Mouse (Mus musculus): ENCODE measurements around the gene Smyd3. TPM values are rescaled to one million over a fixed set of nuclear protein-coding genes. Genes with fewer than 3 reads are reported as not detected.
A peak's percentile ranks its signal among the peaks of the same experiment; 100 is the strongest.

Smyd3 gene
- polyA plus RNA-seq, 1 experiment from 2014 or later, result 13.1 TPM

DNA sequence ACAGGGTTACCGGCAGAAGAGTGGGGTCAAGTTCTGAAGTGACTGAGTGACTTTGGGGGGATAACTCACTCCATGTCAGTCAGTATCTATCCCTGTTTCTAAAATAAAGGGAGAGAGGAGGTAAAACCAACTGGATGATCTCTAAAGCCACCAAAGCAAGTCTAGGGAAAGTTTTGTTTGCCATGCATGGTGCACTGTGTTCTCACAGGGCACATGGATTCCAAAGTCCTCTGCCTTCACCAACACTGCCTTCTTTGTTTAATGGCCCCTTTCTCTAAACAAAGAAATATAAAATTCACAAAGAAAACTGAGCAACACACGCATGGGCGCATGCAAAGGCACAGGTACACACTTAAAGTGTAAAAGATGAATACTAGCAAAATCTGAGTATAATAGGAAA, 403.5 kb downstream of the Smyd3 start:
- 96% methylated on average over 3 of the region's 3 CpGs for WGBS
- no peak overlapping the region for H3K9ac ChIP-seq (ENCODE audit: low read length)
- no peaks in the 10 kb centered on the region for H3K4me1 ChIP-seq (ENCODE audit: control insufficient read depth, insufficient read depth, low read length)

DNA sequence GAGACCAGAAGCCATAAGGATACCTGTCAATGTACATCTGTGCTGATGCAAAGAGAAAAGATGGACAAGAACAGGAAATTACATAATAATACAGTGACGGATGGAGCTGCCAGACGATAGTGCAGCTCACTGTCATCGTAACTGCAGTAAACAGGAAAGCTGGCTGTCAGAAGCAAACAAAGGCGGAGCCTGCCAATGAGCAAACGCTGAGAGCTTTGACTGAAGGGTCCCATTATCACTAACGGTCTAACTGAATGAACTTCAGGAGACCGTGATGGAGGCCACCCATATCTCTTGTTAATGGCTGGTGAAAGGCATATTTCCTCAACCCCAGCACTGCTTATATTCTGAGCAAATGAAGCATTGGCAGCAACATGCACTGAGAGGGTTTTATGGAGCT, 409.1 kb downstream of the Smyd3 start:
- Histone ChIP-seq H3K4me1 (ENCODE audit: control insufficient read depth, insufficient read depth, low read length) (peaks cover 7% of the 10 kb centered on the region; the same call in 1 of the 2 replicates), H3K4me3 (ENCODE audit: low read depth, low read length) (no peak overlapping the region), H3K9ac (ENCODE audit: low read length) (no peak overlapping the region), H3K36me3 (ENCODE audit: control insufficient read depth, insufficient read depth, low read length) (no peaks in the 10 kb centered on the region), H3K9me3 (ENCODE audit: control insufficient read depth, low read length) (no peaks in the 10 kb centered on the region), H3K27ac (ENCODE audit: low read depth, low read length) (no peak overlapping the region), H3K4me2 (no peak overlapping the region), H3K27me3 (ENCODE audit: control insufficient read depth, insufficient read depth, low read length) (no peaks in the 10 kb centered on the region)
- DNase-seq (ENCODE audit: low spot score, missing footprints), result no peak
- ATAC-seq (ENCODE audit: low FRiP score), result no peak
- 77% methylated on average over 7 of the region's 7 CpGs for WGBS

More for the DNA sequence above, 403.5 kb downstream of the Smyd3 start:
- H3K27ac ChIP-seq (ENCODE audit: low read depth, low read length), result no peak overlapping the region
- ATAC-seq (ENCODE audit: low FRiP score), result no peak
- no peaks in the 10 kb centered on the region for H3K36me3 ChIP-seq (ENCODE audit: control insufficient read depth, insufficient read depth, low read length)
- no peak for DNase-seq (ENCODE audit: low spot score, missing footprints)
- no peak overlapping the region for H3K4me2 ChIP-seq
- no peak overlapping the region for H3K4me3 ChIP-seq (ENCODE audit: low read depth, low read length)
- no peaks in the 10 kb centered on the region for H3K9me3 ChIP-seq (ENCODE audit: control insufficient read depth, low read length)
- no peaks in the 10 kb centered on the region for H3K27me3 ChIP-seq (ENCODE audit: control insufficient read depth, insufficient read depth, low read length)

DNA sequence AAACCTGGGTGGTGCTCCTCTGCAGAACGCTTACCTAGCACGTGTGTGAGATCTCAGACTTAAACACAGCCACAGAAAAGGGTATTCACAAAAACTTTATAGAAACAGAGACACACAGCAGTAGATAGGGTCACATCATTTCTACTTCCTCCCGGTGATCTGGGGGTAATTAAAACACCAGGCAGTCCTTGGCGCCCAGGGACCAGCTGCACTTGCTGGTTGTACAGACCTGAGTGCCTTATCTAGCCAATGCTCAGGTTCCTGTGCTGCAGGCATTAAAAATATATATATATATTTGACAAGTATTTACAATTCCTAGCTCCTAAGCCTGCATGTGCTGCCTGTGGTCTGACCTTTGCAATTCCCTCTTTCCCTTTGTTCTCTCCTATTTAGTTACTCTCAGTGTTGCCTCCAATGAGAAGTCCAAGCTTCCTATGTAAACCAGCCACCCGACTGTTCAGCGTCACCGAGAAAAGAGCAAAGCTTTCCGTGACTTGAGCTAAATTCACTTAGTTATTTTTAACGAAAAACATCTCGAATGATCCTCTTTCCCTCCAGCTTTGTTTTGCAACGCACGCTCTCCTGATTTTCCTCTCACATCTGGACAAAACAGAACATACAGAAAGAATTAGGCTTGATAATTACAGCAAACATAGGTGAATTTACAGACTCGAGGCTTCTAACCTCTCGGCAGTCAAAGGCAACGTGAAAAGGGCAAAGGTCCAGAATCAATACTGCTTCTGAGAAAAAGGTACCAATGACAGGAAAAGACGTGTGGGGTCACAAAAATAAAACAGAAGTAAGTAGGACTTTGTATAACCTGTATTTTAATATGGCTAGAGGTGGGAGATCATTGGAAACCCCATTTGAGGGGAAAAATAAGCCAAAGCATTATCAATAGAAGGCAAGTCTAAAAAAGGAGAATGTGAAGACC, 409.8 kb downstream of the Smyd3 start:
- Histone ChIP-seq H3K27me3 (ENCODE audit: control insufficient read depth, insufficient read depth, low read length) (no peaks in the 10 kb centered on the region), H3K4me1 (ENCODE audit: control insufficient read depth, insufficient read depth, low read length) (peaks cover 7% of the 10 kb centered on the region; the same call in 1 of the 2 replicates), H3K4me3 (ENCODE audit: low read depth, low read length) (no peak overlapping the region), H3K36me3 (ENCODE audit: control insufficient read depth, insufficient read depth, low read length) (no peaks in the 10 kb centered on the region), H3K4me2 (no peak overlapping the region), H3K9me3 (ENCODE audit: control insufficient read depth, low read length) (no peaks in the 10 kb centered on the region), H3K9ac (ENCODE audit: low read length) (no peak overlapping the region), H3K27ac (ENCODE audit: low read depth, low read length) (no peak overlapping the region)
- ATAC-seq (ENCODE audit: low FRiP score) (no peak), DNase-seq (ENCODE audit: low spot score, missing footprints) (no peak)
- whole genome bisulfite sequencing, result 67% methylated on average over 16 of the region's 16 CpGs

DNA sequence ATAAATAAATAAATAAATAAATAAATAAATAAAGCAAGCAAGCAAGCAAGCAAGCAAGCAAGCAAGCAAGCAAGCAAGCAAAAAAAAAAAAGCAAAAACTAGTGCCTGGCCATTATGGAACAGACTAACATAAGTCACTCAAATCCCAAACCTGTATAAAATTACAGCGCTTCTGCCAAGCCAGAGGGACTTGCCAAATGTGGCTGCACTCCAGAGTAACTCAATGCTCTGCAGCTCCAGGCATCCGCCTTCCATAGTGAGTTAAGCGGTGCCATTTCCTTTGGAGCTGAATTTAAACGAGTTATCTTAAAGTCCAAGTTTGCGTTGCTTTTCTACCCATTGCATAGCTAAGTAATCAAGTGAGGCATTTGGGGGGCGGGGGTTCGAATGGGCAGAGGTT, 410.6 kb downstream of the Smyd3 start:
- Histone ChIP-seq H3K4me3 (ENCODE audit: low read depth, low read length) (no peak overlapping the region), H3K27me3 (ENCODE audit: control insufficient read depth, insufficient read depth, low read length) (no peaks in the 10 kb centered on the region; the same call in 1 of the 2 replicates), H3K4me2 (no peak overlapping the region), H3K27ac (ENCODE audit: low read depth, low read length) (no peak overlapping the region), H3K9me3 (ENCODE audit: control insufficient read depth, low read length) (no peaks in the 10 kb centered on the region), H3K9ac (ENCODE audit: low read length) (no peak overlapping the region), H3K4me1 (ENCODE audit: control insufficient read depth, insufficient read depth, low read length) (peaks cover 7% of the 10 kb centered on the region; the same call in 1 of the 2 replicates), H3K36me3 (ENCODE audit: control insufficient read depth, insufficient read depth, low read length) (no peaks in the 10 kb centered on the region)
- ATAC-seq (ENCODE audit: low FRiP score) (no peak), DNase-seq (ENCODE audit: low spot score, missing footprints) (no peak)
- 82% methylated on average over 7 of the region's 7 CpGs for WGBS

DNA sequence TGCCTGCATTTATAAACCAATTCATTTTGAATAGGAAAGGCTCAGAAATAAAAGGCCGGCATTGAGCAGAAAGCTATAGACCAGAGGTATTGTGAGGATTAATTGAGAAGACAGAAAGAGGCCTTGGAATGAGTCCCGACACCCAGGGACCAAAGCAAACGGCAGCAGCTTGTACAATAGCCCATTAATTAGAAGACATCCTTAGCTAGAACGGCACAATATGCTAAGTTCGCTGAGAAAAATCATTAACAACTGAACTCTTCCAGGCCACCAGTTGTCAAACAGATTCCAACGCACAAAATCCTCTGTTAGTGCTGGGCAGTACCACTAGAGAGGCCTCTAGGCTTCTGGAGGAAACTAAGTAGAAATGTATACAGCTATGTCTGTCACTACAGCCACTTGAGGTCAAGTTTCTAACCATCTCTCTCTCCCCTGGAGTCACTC, 411.1 kb downstream of the Smyd3 start:
- Histone ChIP-seq H3K4me2 (no peak overlapping the region), H3K4me3 (ENCODE audit: low read depth, low read length) (no peak overlapping the region), H3K27me3 (ENCODE audit: control insufficient read depth, insufficient read depth, low read length) (no peaks in the 10 kb centered on the region; the same call in 1 of the 2 replicates), H3K4me1 (ENCODE audit: control insufficient read depth, insufficient read depth, low read length) (peaks cover 7% of the 10 kb centered on the region; the same call in 1 of the 2 replicates), H3K9me3 (ENCODE audit: control insufficient read depth, low read length) (no peaks in the 10 kb centered on the region), H3K27ac (ENCODE audit: low read depth, low read length) (no peak overlapping the region), H3K9ac (ENCODE audit: low read length) (no peak overlapping the region), H3K36me3 (ENCODE audit: control insufficient read depth, insufficient read depth, low read length) (no peaks in the 10 kb centered on the region)
- no peak for DNase-seq (ENCODE audit: low spot score, missing footprints)
- peak; percentile 50; the same call in 1 of the 2 replicates for ATAC-seq (ENCODE audit: low FRiP score)
- 38% methylated on average over 6 of the region's 6 CpGs for WGBS

DNA sequence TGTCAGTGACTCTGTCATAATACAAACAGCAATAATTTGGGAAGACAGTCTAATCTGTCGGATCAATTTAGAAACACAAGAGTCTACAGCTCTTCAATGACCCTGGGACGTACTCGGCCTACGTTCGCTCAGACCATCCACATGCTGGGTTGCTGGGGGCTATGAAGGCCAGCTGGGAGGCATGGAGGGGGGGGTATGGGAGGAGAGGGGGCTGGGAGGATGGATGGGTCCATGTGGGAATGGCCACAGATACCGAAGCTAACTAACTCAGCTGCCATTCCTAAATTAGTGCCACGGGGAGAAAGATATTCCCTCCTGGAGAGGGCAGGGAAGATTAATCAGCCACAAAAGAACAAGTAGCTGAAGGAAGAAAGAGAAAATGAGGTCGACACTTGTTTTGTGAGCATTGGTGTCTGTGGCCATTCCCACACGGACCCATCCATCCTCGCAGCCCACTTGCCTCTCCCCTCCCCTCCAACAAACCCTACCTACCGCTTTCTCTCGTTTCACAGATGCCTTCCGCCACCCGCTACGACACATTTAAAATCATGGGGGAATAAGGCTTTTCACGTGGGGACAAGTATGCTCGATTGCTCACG, 411.6 kb downstream of the Smyd3 start:
- Histone ChIP-seq H3K9me3 (ENCODE audit: control insufficient read depth, low read length) (no peaks in the 10 kb centered on the region), H3K4me1 (ENCODE audit: control insufficient read depth, insufficient read depth, low read length) (peaks cover 7% of the 10 kb centered on the region; the same call in 1 of the 2 replicates), H3K4me3 (ENCODE audit: low read depth, low read length) (no peak overlapping the region), H3K36me3 (ENCODE audit: control insufficient read depth, insufficient read depth, low read length) (no peaks in the 10 kb centered on the region), H3K9ac (ENCODE audit: low read length) (no peak overlapping the region), H3K27ac (ENCODE audit: low read depth, low read length) (no peak overlapping the region), H3K27me3 (ENCODE audit: control insufficient read depth, insufficient read depth, low read length) (no peaks in the 10 kb centered on the region; the same call in 1 of the 2 replicates), H3K4me2 (no peak overlapping the region)
- DNase-seq (ENCODE audit: low spot score, missing footprints) (no peak), ATAC-seq (ENCODE audit: low FRiP score) (peak; percentile 55; the same call in 1 of the 2 replicates)
- WGBS, result 60% methylated on average over 18 of the region's 18 CpGs

DNA sequence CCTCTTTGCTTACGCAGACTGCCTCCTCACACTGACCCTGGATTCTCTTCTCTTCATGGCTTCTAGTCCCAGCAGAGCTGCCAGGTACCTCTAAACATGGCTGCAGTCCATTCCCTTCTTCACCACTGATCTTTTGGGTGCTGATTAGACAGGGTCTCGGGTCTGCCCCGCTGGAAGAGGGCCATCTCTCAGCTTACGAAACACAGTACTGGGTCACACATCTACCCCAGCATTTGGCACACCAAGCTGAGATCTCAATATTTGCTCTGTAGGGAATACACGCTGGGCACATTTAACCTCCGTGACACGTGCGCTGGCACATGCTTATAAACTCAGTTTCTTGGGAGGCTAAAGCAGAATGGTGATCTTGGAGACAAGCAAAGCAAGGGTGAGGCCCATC, 413.4 kb downstream of the Smyd3 start:
- WGBS, result 95% methylated on average over 8 of the region's 8 CpGs
- Histone ChIP-seq H3K4me1 (ENCODE audit: control insufficient read depth, insufficient read depth, low read length) (peaks cover 7% of the 10 kb centered on the region; the same call in 1 of the 2 replicates), H3K9ac (ENCODE audit: low read length) (no peak overlapping the region), H3K27me3 (ENCODE audit: control insufficient read depth, insufficient read depth, low read length) (no peaks in the 10 kb centered on the region; the same call in 1 of the 2 replicates), H3K9me3 (ENCODE audit: control insufficient read depth, low read length) (no peaks in the 10 kb centered on the region), H3K4me2 (no peak overlapping the region), H3K36me3 (ENCODE audit: control insufficient read depth, insufficient read depth, low read length) (no peaks in the 10 kb centered on the region), H3K4me3 (ENCODE audit: low read depth, low read length) (no peak overlapping the region), H3K27ac (ENCODE audit: low read depth, low read length) (no peak overlapping the region)
- ATAC-seq (ENCODE audit: low FRiP score) (no peak), DNase-seq (ENCODE audit: low spot score, missing footprints) (no peak)

DNA sequence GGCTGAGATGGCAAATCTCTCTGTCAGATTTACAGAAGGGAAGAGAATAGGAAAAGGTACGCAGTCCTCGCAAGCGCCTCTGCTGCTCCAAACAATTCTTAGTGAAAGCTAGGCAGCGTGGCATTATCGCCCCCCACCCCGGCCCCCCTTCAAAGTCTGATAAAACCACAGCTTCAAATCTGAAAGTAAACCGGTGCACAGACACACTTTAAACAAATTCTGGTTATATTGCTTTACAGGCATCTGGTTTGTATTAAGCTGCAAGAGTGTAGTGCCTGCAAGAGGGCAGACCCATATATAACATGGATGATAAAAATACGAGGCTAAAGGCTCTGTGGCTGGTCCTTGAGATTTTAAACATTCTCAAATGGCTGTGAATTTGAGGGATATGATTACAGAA, 420.8 kb downstream of the Smyd3 start:
- no peaks in the 10 kb centered on the region for H3K36me3 ChIP-seq (ENCODE audit: control insufficient read depth, insufficient read depth, low read length)
- ATAC-seq (ENCODE audit: low FRiP score), result no peak
- no peak overlapping the region for H3K4me3 ChIP-seq (ENCODE audit: low read depth, low read length)
- H3K9me3 ChIP-seq (ENCODE audit: control insufficient read depth, low read length), result no peaks in the 10 kb centered on the region
- H3K9ac ChIP-seq (ENCODE audit: low read length), result no peak overlapping the region
- H3K27me3 ChIP-seq (ENCODE audit: control insufficient read depth, insufficient read depth, low read length), result no peaks in the 10 kb centered on the region
- no peaks in the 10 kb centered on the region for H3K4me1 ChIP-seq (ENCODE audit: control insufficient read depth, insufficient read depth, low read length)
- peak; percentile 53 for DNase-seq (ENCODE audit: low spot score, missing footprints)
- no peak overlapping the region for H3K4me2 ChIP-seq
- no peak overlapping the region for H3K27ac ChIP-seq (ENCODE audit: low read depth, low read length)
- 87% methylated on average over 8 of the region's 8 CpGs for WGBS

DNA sequence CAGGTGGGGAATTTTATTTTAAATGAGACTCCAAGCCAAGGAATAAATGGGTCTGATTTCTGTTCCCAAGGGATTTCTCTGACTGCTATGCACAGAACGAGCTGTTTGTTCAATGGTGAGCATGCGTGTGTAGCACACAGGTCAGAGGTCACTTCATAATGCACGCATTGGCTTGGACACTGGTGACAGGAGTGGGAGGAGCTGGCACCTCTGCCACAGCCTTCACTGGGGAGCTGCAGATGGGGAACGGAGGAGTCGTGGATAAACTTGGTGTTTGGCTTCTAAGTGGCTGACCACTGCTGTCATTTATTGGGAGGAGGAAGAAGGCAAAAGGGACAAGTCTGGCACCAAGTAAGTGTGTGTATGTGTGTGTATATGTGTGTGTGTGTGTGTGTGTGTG, 421.5 kb downstream of the Smyd3 start:
- H3K4me2 ChIP-seq, result no peak overlapping the region
- H3K9me3 ChIP-seq (ENCODE audit: control insufficient read depth, low read length), result no peaks in the 10 kb centered on the region
- no peaks in the 10 kb centered on the region for H3K4me1 ChIP-seq (ENCODE audit: control insufficient read depth, insufficient read depth, low read length)
- WGBS, result 71% methylated on average over 5 of the region's 5 CpGs
- no peaks in the 10 kb centered on the region for H3K36me3 ChIP-seq (ENCODE audit: control insufficient read depth, insufficient read depth, low read length)
- no peak overlapping the region for H3K4me3 ChIP-seq (ENCODE audit: low read depth, low read length)
- DNase-seq (ENCODE audit: low spot score, missing footprints) (peak; percentile 59), ATAC-seq (ENCODE audit: low FRiP score) (no peak)
- no peak overlapping the region for H3K27ac ChIP-seq (ENCODE audit: low read depth, low read length)
- no peaks in the 10 kb centered on the region for H3K27me3 ChIP-seq (ENCODE audit: control insufficient read depth, insufficient read depth, low read length)
- H3K9ac ChIP-seq (ENCODE audit: low read length), result no peak overlapping the region
